Mouse (Mus musculus) liver (tissue): ENCODE measurements at regions not wholly inside any gene's neighbourhood (a gene's known extent, or its start where the extent isn't known, plus 50 kb on each side); places are given as distances from the start of the nearest gene placed in this dataset.

Experiments
- DNase-seq: peaks from one replicate; pipeline ENCODE4 v3.0.0-alpha.2; 2020; ENCODE audit warnings: mixed read lengths

DNA sequence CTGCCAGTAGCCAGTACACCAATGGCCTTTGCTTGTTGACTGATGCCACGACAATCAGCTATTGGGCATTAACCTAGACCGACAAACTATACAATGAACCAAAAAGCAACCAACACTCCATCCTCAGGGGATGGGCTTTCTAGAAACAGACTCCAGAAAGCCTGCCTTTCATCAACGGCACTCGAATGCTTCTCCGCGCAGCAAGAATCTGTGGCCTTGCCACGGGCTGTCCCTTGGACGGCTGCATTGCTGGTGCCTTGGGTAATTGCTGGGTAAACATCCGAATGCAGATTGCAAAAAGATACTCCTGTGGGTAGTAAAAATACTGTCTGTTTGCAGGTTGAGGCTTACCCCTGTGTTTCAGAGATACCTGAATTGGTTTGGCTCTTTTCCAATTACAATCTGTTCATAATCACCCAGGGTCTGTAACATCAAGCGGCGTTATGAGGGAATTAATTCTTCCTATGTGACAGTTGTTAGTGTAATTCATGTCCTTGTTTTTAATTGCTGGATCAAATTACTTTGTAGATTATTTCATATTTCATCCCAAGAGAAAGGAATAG lies 319.0 kb upstream of the Kif2a start:
- DNase-seq = no peak

DNA sequence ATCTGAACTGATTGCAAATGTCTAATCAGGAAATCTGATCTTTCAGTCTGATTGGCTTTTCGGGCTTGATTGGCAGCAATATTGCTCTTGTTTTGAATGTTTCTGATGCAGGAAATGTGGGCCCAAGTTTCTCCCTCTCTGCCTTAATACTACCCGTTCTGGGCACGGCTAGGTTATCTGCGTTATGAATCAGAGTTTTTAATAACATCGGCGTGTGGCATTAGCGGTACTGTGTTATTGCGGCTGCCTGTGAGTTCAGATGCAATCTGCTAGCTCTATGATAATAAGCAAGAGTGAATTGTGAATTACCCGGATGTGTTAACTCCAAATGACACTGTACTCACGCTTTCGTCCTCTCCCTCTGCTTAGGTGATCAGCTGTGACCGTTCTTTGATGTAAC lies 316.2 kb upstream of the Kif2a start:
- no peak for DNase-seq

DNA sequence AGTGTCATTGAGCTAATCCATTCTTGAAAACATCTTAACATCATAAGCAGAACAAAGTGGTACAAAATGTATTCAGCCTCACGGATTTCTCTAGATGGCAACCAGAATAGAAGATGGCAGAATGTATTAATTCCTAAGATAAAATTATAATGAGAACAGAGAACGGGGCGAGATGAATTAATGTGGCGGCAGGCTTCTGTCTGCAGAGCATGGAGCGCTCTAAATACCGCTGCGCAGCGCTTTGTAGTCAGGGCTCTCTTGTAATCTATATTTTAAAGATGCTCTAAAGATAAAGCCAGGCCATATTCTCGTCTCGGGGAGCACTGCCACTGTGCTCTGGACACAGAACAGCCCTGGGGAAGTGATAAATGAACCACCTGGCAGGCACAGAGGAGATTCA lies 315.2 kb upstream of the Kif2a start:
- DNase-seq = no peak

DNA sequence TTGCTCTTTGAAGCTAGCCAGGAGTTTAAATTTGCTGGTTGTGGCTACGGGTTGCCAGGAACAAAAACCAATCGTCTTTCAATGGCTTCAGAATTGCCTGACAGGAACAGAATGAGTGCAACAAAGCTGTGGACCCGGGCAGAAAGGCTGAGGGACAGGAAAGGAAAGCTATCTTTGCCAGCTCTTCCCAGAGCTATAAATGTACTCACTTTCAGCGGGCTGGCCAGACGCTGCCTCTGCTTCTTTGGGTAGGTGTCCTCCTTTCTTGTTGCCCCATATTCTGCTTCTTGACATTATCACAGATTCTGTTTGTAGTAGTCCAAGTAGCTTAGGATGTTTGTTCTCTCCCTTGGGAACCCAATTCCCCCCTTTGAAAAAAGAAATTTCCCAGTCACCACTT lies 307.4 kb upstream of the Kif2a start:
- no peak for DNase-seq

DNA sequence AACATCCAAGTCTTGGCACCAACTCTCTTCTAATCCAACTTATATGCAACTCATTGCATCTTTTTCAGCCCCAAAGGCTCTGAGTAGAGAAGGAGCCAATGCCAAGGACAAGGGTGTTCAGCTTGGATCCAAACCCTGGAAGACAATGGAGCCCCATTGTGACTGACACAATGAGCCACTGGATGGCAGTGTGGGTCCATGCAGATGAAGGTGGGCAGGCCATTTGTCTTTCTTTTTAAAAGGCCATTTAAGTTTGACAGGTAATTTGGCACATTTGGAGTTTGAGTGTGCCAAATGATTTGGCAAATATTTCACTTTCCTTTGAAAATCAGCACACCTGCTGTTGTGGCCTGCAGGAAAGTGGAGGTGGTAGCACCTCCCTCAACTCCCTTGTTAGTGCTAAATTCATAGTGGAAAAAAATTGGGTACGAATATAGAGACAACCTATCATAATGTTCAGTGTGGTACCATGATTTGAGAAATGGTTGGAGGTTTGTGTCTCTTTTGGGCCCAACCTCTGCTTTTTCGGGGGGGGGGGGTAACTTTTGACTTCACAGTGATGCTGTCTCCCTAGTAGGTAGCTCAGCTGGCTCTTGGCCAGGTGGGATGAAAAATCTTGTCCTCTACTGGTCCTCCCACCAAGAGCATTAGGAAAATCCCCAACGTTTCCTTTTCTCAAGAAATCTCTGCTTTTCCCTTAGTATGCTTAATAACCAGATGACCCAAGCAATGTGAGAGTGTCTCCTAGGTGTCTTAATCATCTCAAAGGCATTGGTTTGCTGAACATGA lies 304.0 kb upstream of the Kif2a start:
- peak; percentile 19 for DNase-seq

DNA sequence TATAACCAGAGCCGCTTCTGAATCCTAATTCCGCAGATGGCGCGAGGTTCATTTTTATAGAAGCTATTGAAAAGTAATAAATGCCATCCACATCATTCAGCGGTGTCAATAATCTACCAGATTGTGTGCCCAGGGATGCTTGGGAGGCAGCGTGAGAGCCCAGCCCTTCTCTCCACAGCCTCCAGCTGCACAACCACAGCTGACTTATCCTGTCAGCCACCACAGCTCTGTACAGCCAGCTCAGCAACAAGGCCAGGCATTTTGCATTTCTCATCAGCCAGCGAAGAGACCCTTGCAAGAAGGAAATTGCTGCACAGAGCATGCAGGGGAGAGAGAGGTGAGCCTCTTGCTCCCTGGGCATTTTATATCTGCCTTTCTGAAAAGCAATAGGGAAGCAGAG lies 292.8 kb upstream of the Kif2a start:
- DNase-seq = no peak

DNA sequence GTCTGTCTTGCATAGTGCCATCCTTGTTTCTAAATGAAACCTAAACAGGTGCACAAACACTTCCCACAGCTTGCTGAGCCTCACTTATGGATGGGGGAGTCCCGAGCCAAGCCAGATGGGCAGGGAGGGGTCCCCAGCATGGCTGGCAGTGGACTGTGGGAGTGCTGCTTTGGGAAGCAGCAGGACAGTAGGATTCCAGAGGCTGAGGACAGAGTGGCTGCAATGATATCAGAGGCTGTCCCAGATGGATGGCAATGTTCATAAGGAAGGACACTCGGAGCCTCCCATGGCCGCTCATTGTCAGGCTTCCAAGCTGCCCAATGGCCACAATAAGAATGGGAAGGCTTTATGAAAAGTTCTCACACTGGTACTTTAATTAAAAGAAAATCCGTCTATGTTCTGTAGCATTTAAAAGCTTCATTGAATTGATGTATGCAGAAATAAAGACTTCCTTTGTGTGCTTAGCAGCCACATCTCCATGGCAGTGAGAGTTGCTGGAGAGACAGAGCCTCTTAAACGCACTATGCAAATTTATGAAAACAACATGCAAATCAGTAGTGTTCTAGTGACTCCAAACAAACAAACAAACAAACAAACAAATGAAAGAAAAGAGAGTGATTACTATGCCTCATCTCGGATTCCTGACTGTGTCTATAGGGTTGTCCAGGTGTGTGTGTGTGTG lies 287.2 kb upstream of the Kif2a start:
- no peak for DNase-seq

DNA sequence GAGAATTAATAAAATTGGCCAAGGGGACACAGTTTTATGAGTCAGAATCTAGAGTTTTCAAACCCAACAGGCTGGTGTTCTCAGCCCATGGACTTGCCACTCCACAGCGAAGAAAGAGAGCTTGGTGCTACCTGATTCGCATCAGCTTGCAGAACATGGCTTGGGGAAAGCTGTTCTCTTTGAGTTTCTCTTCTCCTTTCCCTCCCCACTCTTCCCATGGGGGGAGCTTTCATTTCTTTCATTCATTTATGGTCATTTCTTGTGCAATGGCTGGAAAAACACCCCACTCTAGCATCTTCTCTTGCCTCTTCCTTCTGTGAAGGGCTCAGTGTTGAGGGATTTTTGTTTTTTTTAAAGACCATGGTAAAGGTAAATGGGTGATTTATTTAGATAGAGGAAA lies 286.5 kb upstream of the Kif2a start:
- DNase-seq = no peak

DNA sequence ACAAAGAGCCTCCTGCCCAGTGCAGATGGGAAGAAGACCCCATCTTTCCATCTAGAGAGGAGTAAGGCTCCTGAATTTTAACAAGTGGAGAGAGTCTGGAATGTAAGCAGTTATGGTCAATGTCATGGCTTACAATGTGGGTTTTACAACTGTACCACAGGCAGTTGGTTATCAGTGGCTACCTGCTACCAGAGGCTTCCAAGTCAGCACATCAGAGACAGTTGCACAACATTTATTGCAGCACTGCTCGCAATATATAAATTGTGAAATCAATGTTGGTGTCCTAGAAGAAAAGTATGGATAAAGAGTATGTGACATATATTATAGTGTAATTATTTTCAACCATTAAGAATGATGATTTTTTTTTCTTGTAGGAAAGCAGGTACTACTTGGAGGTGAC lies 285.0 kb upstream of the Kif2a start:
- no peak for DNase-seq

DNA sequence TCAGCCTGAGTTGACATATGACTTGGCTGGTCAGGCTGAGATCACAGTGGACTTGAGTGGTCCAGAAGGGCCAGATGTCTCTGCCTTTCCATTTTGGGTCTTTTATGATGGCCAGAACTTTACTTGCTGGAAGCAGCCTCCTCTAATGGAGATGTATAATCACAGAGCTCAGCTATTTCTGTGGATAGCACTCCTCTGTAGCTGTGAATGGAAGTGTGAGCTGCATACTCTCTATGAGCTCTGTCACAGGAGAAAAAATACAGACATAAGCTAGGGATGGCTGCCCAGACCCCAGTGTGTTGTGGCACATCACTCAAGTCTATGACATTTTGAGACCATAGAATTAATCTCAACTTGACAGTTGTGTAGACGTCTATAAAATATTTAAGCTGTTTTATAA lies 284.3 kb upstream of the Kif2a start:
- DNase-seq = no peak

DNA sequence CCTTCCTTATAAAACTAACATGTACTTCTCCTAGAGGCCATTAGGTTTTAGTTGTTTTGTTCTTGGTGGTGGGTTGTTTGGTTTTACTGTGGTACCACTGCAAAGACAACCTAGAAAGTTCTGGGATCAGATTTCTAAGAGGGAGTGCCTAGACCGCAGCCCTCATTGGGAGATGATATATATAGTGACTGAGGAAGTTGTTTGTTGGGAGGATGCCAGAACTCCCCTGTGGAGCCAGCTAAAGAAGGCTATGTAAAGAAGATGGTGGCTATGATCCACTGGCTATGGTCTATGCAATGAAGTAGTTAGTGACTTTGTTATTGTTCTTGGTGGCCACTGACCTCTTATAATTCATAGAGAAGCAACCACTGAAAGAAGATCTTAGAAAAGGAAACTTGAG lies 283.8 kb upstream of the Kif2a start:
- no peak for DNase-seq

DNA sequence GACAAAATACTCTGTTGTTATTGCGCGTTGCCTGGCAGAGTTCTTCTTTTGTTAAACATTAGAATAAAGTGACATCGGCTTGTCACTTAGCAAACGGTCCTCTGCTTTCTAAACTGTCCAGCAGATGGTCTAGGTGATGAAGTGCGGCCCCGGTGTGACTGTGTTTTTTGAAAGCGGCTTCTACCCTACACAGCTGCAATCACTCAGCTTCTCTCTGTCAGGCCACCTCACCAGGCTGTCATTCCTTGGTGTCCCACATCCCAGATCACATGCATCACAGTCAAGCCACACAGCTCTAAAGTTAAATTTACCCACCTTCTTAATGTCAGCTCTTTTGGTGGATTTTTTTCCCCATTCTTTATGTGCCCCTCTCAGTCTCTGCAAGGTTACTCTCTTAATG lies 282.0 kb upstream of the Kif2a start:
- no peak for DNase-seq

DNA sequence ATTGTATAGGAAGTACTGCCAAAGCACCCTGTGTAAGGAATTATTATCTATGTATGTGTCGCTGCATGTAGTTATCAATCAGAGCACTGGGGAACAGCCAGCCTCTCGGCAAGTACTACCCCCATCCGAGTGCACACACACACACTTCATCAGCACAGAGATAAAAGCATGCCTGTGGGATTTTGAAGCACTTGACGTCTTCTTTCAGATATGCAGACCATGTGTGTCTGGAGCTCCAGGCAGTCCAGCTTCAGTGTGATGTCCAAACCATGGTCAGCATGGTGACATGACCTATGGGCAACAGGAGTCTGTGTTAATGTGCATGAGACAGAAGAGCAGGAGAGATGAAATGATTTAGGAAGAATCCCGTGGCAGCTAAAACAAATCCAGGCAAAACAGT lies 281.4 kb upstream of the Kif2a start:
- DNase-seq = no peak

DNA sequence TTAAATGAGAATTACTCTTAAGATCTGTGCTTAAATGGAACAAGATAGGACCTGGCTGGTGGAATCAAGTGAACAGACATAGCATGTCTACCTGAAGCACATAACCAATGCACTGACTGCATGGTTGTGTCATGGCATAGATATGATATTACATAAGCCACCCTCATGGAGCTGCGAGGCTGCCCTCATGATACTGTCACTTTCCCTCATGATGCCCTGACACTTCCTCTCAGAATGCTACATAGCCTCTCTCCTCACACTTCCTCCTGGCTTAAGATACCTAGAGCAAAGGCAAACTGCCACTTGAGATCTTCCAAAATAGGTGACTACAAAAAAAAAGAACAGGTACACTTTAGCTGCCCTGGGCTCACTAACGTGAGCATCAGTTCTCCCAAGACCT lies 278.9 kb upstream of the Kif2a start:
- no peak for DNase-seq

DNA sequence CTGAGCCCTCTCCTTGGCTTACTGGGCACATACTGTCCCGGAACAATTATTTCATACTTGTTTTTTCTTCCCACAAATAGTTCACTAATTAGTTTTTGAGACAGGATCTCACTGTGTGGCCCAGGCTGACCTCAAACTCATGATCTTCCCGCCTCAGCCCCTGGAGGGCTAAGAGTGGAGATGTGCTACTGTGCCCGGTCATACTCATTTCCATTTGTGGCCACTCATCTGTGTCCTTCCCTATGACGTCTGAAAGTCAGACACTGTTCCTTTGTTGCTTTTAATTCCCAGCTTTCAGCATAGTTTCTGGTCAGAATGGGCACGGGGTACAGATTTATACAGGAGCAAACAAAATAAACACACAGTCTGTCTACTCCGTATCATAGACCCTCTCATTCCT lies 242.7 kb upstream of the Kif2a start:
- no peak for DNase-seq

DNA sequence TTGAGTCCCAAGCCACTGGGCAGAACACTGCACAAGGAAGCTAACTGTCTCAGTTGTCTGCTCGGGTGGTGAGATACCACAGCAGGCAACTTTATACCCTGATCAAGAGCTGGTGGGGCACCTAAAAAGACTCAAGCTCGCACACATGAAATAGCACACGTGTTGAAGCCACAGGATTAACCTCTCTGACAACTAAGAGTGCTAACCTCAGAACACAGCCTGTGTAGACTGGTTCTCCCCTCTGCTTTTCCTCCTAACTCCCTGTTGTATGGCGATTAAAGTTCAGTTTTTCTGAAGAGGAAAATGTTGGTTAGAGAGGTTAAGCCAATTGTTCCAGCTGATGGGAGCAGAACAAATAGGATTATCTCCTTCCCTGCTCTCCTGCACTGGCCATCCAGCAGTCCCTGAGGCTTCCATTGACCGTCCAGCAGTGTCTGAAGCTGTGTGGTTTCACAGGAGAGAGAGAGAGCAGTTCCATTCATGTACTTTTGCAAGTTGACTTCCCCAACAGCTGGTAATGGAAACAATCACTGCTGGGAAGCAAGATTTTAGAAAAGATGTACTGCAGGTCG lies 239.6 kb upstream of the Kif2a start:
- no peak for DNase-seq

DNA sequence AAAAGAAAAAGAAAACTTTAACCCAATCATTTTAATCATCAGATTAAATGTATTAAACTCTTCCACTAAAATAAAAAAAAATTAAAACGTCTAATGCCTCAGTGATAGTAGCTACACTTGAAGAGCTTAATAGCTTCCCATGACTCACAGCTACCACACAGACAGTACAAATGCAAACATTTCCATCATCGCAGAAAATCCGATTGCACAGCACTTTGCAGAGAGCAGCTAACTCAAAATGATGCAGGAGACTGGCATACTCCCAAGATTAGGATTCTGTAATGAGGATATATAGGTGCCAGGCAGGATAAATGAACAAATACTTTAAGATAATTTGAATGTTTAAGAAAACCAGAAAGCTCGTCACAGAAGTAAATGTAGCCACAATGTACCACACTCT lies 238.3 kb upstream of the Kif2a start:
- DNase-seq = no peak

DNA sequence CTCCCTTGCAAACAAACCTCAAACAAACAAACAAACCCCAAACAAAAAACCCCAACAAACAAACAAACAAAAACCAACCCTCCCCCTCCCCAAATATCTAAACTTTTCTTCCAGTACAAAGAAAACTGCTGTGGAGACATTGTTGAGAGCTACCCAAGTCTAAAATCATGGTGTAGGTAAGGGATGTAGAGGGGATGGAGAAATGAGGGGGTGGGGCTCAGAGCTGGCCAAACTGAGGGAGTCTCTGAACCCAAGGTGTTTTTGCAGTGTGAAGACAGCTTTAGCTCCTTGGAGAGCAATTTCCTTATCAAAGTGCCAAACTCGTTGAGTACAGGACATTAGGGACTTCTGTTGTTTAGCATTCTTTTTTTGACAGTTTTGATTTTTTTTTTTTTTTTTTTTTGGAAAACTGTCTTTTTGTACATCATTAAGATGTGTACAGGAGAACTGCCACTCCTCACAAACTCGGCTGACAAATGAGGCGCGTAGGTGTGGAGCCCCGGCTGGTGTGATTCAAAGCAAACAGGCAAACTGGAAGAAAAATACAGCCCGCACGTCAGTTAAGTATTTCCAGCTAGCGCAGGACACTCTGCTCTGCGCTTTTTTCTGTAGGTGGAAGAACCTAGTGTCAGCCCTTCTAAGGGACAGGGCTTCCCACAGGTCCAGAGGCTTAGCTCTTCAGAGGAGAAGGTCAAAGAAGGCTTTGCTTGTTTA lies 226.0 kb upstream of the Kif2a start:
- DNase-seq = no peak

DNA sequence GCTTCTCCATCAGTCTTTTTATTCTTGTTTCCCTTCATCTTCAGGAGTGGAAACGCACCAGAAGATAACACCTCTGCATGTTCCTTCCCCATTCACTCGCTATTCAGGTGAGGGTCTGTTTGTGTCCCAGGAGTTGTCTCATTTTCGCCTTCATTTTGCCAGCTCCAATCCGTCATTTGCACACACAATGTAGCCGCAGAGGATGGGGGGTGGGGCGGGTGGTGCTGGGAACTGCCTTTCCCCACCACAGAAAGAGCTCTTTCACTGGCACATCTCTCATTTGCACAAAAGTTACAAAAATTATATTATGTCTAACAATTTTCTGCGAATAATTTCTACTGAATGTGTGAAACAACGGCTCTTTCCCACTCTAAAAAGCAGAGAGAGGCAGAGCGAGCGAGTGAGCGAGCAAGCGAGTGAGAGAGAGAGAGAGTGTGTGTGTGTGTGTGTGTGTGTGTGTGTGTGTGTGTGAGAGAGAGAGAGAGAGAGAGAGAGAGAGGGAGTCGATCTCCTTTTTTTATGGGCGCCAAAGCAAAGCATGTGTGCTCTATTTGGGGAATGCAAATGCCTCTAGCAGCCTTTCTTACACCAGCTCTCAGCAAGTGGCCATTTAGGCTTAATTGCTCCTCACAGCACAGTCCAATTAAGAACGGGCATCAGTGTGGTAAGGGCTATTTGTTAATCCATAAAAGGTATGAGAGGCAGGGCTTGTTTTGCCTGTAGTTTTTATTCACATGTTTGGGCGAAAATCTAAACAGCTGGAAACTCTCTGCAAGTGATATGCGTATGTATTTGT lies 225.2 kb upstream of the Kif2a start:
- no peak for DNase-seq

DNA sequence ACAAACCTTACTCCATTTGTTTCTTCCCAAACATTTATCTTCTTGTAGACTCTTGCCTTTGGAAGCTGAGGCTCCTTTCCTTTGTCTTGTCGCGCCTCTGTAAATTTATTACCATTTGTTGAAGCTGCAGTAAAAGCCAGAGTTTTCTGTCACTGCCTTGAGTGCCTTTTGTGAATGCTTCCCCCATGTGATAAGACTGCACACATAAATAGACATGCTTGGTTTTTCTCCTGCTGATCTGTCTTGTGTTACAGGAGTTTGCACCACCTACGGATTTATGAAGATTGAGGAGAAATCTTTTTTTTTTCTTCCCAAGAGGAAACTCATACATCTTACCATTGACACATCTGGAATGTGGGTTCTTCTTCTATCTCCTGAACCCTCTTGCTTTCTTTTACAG lies 222.2 kb upstream of the Kif2a start:
- no peak for DNase-seq

DNA sequence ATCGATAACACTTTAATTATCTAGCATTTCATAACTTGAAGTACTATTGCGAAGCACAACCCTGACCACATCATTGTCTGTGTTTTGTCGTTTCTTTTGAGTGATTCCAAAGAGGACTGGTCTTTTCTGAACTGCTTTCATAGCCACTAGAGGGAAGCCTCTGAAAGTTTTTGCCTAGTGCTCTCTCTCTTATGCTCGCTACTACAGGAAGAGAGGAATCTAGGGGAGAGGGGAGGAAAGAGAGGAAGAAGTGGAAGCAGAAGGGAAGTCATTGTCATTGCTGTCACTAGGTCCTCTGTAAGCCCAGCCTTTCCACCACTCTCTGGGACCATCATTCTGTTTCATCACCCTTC lies 217.1 kb upstream of the Kif2a start:
- no peak for DNase-seq

DNA sequence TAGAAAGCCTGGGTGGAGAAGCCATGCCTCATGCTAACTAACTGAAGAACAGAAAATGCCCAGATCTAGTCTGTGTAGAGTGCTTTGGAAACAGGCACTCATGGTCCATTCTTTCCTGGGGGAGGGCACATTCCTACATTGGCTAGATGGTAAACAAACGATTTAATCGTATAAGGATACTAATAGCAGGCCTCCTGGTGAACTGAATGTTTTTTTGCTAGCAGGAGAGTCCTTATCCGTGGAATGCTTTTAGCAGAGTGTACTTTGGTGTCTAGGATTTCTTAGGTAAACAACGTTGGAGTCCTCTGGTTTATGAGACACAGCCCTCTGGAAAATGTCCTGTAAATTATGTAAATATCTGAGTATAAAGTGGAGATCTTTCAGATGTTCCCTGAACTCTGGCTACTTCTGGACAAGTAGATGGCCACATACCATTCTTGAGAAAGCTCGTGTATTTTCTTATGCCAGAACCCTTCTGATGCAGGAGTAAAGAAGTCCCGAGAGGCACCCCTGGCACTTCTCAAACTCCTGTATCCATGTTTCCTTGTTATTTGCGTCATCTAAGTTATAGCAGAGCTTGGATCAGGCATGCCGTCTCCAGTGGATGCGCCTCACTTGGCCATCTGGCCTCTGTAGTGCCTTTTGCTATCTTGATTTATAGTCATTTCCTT lies 216.6 kb upstream of the Kif2a start:
- no peak for DNase-seq
